ENCODE assay signal across 30 mouse cellular contexts in the genomic region with DNA sequence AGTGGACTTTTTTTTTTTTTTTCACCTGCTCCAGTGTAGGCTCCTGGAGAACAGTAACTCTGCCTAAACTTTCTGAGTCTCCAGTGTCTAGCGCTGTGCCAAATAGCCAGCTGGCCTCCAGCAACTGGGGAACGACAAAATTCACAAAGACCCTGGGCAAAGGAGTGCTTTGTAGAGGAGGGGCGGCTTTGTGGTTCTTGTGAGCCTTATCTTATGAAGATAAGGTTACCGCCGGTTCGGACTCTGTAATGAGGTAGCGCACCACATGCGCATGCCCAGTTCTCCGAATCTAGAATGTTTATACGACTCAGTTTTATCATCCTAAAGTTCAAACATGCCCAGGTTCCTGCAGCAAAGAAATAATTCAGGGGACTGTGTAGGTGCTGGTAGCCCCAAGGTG.
DNase-seq lines count a peak whose midpoint lies in the region; ATAC-seq and TF ChIP-seq lines count a peak whose summit lies in the region.
"Had no signal": no experiment of that assay in that cellular context is flagged by ENCODE, and none has a peak within 500 bp of the region (broad histone marks: within the 10 kb centered on the region; RNA-seq: fewer than 3 reads in every experiment).

No protein-coding gene starts in this region.

- H3K9me3 ChIP-seq in heart, embryonic 12.5 days (replicated peaks): peaks cover 9% of the 10 kb centered on the region; the same call in 1 of the 2 replicates
- H3K9me3 ChIP-seq in heart, postnatal 0 days (replicated peaks; ENCODE audit: control insufficient read depth, low read length): no peaks in the 10 kb centered on the region
- no peaks in the 10 kb centered on the region for H3K9me3 ChIP-seq in intestine, embryonic 15.5 days
- H3K9me3 ChIP-seq in stomach, embryonic 14.5 days (ENCODE audit: control insufficient read depth, low read depth, low read length): no peaks in the 10 kb centered on the region
- H3K9me3 ChIP-seq in forebrain, embryonic 16.5 days (ENCODE audit: control insufficient read depth, low read length): no peaks in the 10 kb centered on the region
- H3K9me3 ChIP-seq: embryonic facial prominence, embryonic 10.5 days; embryonic facial prominence, embryonic 15.5 days; forebrain, embryonic 13.5 days; hindbrain, embryonic 13.5 days; kidney, embryonic 15.5 days; liver, embryonic 15.5 days; neural tube, embryonic 15.5 days had no signal

- H3K4me3 ChIP-seq in heart, embryonic 12.5 days: peak overlapping the region; percentile 21
- H3K4me3 ChIP-seq in heart, postnatal 0 days (ENCODE audit: low read depth, low read length): peak overlapping the region; percentile 31
- no peak overlapping the region for H3K4me3 ChIP-seq in intestine, embryonic 15.5 days (replicated peaks)
- H3K4me3 ChIP-seq in stomach, embryonic 14.5 days (ENCODE audit: low read depth, low read length): no peak overlapping the region
- H3K4me3 ChIP-seq in forebrain, embryonic 16.5 days (replicated peaks; ENCODE audit: low read length): no peak overlapping the region
- H3K4me3 ChIP-seq: embryonic facial prominence, embryonic 10.5 days; embryonic facial prominence, embryonic 15.5 days; forebrain, embryonic 13.5 days; hindbrain, embryonic 13.5 days; kidney, embryonic 15.5 days; left cerebral cortex, adult 2 months; limb, embryonic 12.5 days; liver, embryonic 15.5 days; neural tube, embryonic 15.5 days had no signal

- H3K9ac ChIP-seq in heart, embryonic 12.5 days: no peak overlapping the region
- no peak overlapping the region for H3K9ac ChIP-seq in heart, postnatal 0 days (replicated peaks; ENCODE audit: low read depth, low read length)
- H3K9ac ChIP-seq in intestine, embryonic 15.5 days: no peak overlapping the region
- no peak overlapping the region for H3K9ac ChIP-seq in stomach, embryonic 14.5 days (replicated peaks; ENCODE audit: low read depth, low read length)
- no peak overlapping the region for H3K9ac ChIP-seq in forebrain, embryonic 16.5 days (replicated peaks; ENCODE audit: low read depth, low read length)
- H3K9ac ChIP-seq: embryonic facial prominence, embryonic 15.5 days; forebrain, embryonic 13.5 days; hindbrain, embryonic 13.5 days; kidney, embryonic 15.5 days; limb, embryonic 12.5 days; liver, embryonic 15.5 days; neural tube, embryonic 15.5 days had no signal

- H3K36me3 ChIP-seq in heart, embryonic 12.5 days: peaks cover 10% of the 10 kb centered on the region
- 0 out of 2 replicates have a peak, but pooled peaks cover 6% of the 10 kb centered on the region for H3K36me3 ChIP-seq in heart, postnatal 0 days (replicated peaks; ENCODE audit: control insufficient read depth, insufficient read depth, low read length)
- no peaks in the 10 kb centered on the region for H3K36me3 ChIP-seq in intestine, embryonic 15.5 days
- H3K36me3 ChIP-seq in stomach, embryonic 14.5 days (ENCODE audit: control insufficient read depth, insufficient read depth, low read length): no peaks in the 10 kb centered on the region
- H3K36me3 ChIP-seq in forebrain, embryonic 16.5 days (ENCODE audit: control insufficient read depth, insufficient read depth): no peaks in the 10 kb centered on the region
- H3K36me3 ChIP-seq: embryonic facial prominence, embryonic 10.5 days; embryonic facial prominence, embryonic 15.5 days; hindbrain, embryonic 13.5 days; kidney, embryonic 15.5 days; limb, embryonic 12.5 days; liver, embryonic 15.5 days; neural tube, embryonic 15.5 days had no signal

- no peak for TF ChIP-seq EP300 in heart, postnatal 0 days (IDR thresholded peaks at IDR 0.05; ENCODE audit: low read depth)

- DNase-seq in heart, adult 8-10 months (ENCODE audit: low spot score): no peak
- no peak for DNase-seq in heart, postnatal 0 days (ENCODE audit: low spot score)
- DNase-seq in heart, postnatal 14 days: no peak
- DNase-seq in thymus, postnatal 0 days (ENCODE audit: low spot score): no peak
- DNase-seq: adrenal gland, postnatal 10 days; cerebellum, adult 8-10 months; cerebellum, postnatal 25 days; gastrocnemius, postnatal 14 days; kidney, adult 18-20 months; kidney, postnatal 25 days; midbrain, embryonic 14.5 days; retina, postnatal 1 day; right cerebral cortex, postnatal 14 days; thymus, postnatal 14 days had no signal

- H3K4me1 ChIP-seq in heart, embryonic 12.5 days (replicated peaks): peaks cover 20% of the 10 kb centered on the region
- peaks cover 7% of the 10 kb centered on the region; the same call in 1 of the 2 replicates for H3K4me1 ChIP-seq in heart, postnatal 0 days (ENCODE audit: control insufficient read depth, insufficient read depth)
- H3K4me1 ChIP-seq in intestine, embryonic 15.5 days (replicated peaks): peaks cover 4% of the 10 kb centered on the region; the same call in 1 of the 2 replicates
- H3K4me1 ChIP-seq in stomach, embryonic 14.5 days (ENCODE audit: control insufficient read depth, insufficient read depth, low read length): no peaks in the 10 kb centered on the region
- H3K4me1 ChIP-seq in forebrain, embryonic 16.5 days (replicated peaks; ENCODE audit: control insufficient read depth, insufficient read depth, low read length): peaks cover 5% of the 10 kb centered on the region; the same call in 1 of the 2 replicates
- H3K4me1 ChIP-seq: embryonic facial prominence, embryonic 15.5 days; forebrain, embryonic 13.5 days; hindbrain, embryonic 13.5 days; liver, embryonic 15.5 days had no signal

- no peak for ATAC-seq in heart, embryonic 12.5 days (ENCODE audit: insufficient number of reproducible peaks, low FRiP score)
- no peak for ATAC-seq in heart, postnatal 0 days (ENCODE audit: insufficient read depth, low read depth)
- no peak for ATAC-seq in intestine, embryonic 15.5 days
- peak; percentile 61; the same call in 1 of the 2 replicates for ATAC-seq in stomach, embryonic 14.5 days (ENCODE audit: insufficient number of reproducible peaks, insufficient read depth, low FRiP score, low read depth)
- no peak for ATAC-seq in forebrain, embryonic 16.5 days
- ATAC-seq: forebrain, embryonic 13.5 days; lung, postnatal 0 days; Patski had no signal

- H3K27me3 ChIP-seq in heart, embryonic 12.5 days (replicated peaks): no peaks in the 10 kb centered on the region
- no peaks in the 10 kb centered on the region for H3K27me3 ChIP-seq in heart, postnatal 0 days (ENCODE audit: control insufficient read depth, insufficient read depth, low read length)
- H3K27me3 ChIP-seq in intestine, embryonic 15.5 days (replicated peaks): no peaks in the 10 kb centered on the region
- no peaks in the 10 kb centered on the region for H3K27me3 ChIP-seq in stomach, embryonic 14.5 days (ENCODE audit: control insufficient read depth, insufficient read depth, low read length)
- H3K27me3 ChIP-seq in forebrain, embryonic 16.5 days (replicated peaks; ENCODE audit: control insufficient read depth, insufficient read depth, low read length): no peaks in the 10 kb centered on the region
- H3K27me3 ChIP-seq: embryonic facial prominence, embryonic 15.5 days; forebrain, embryonic 13.5 days; hindbrain, embryonic 13.5 days; kidney, embryonic 15.5 days; limb, embryonic 12.5 days; liver, embryonic 15.5 days; neural tube, embryonic 15.5 days; Patski had no signal

- intact Hi-C loops in heart, postnatal 14 days (cut with DNase I): no loop called here

- 17% methylated on average over 10 of the region's 10 CpGs for WGBS in heart, embryonic 12.5 days
- WGBS in heart, postnatal 0 days: 27% methylated on average over 10 of the region's 10 CpGs
- 54% methylated on average over 10 of the region's 10 CpGs for WGBS in intestine, embryonic 15.5 days
- 50% methylated on average over 10 of the region's 10 CpGs for WGBS in stomach, embryonic 14.5 days
- WGBS in forebrain, embryonic 16.5 days: 88% methylated on average over 10 of the region's 10 CpGs

- peak overlapping the region; percentile 47 for H3K4me2 ChIP-seq in heart, embryonic 12.5 days
- peak overlapping the region; percentile 54 for H3K4me2 ChIP-seq in heart, postnatal 0 days (ENCODE audit: low read depth, low read length)
- H3K4me2 ChIP-seq in intestine, embryonic 15.5 days (replicated peaks): peak overlapping the region; percentile 34; the same call in 1 of the 2 replicates
- H3K4me2 ChIP-seq in stomach, embryonic 14.5 days (replicated peaks; ENCODE audit: low read depth, low read length): no peak overlapping the region
- no peak overlapping the region for H3K4me2 ChIP-seq in forebrain, embryonic 16.5 days (ENCODE audit: low read length)
- H3K4me2 ChIP-seq: embryonic facial prominence, embryonic 15.5 days; forebrain, embryonic 13.5 days; hindbrain, embryonic 13.5 days; kidney, embryonic 15.5 days; limb, embryonic 12.5 days; liver, embryonic 15.5 days; neural tube, embryonic 15.5 days had no signal

- no peak for TF ChIP-seq CTCF in heart, postnatal 0 days (IDR thresholded peaks at IDR 0.05; ENCODE audit: low read depth)

- peak overlapping the region; percentile 1; the same call in 1 of the 2 replicates for H3K27ac ChIP-seq in heart, embryonic 12.5 days (ENCODE audit: poor library complexity, severe bottlenecking)
- H3K27ac ChIP-seq in heart, postnatal 0 days (ENCODE audit: low read depth): no peak overlapping the region
- no peak overlapping the region for H3K27ac ChIP-seq in intestine, embryonic 15.5 days
- no peak overlapping the region for H3K27ac ChIP-seq in stomach, embryonic 14.5 days (ENCODE audit: low read length)
- H3K27ac ChIP-seq in forebrain, embryonic 16.5 days (ENCODE audit: low read length): no peak overlapping the region
- H3K27ac ChIP-seq: embryonic facial prominence, embryonic 10.5 days; embryonic facial prominence, embryonic 15.5 days; forebrain, embryonic 13.5 days; hindbrain, embryonic 13.5 days; kidney, embryonic 15.5 days; left cerebral cortex, adult 2 months; limb, embryonic 12.5 days; liver, embryonic 15.5 days; macrophage; neural tube, embryonic 15.5 days had no signal

Comparison
In these comparisons a context has a peak if more than half of its experiments do, and no peak if none do; other contexts are left out.
1. H3K4me2 ChIP-seq: peak in heart, embryonic 12.5 days (single experiment), heart, postnatal 0 days (single experiment) and intestine, embryonic 15.5 days (single experiment); none in stomach, embryonic 14.5 days (single experiment) and forebrain, embryonic 16.5 days (single experiment).
2. H3K4me3 ChIP-seq: peak in heart, embryonic 12.5 days (single experiment) and heart, postnatal 0 days (single experiment); none in intestine, embryonic 15.5 days (single experiment), stomach, embryonic 14.5 days (single experiment) and forebrain, embryonic 16.5 days (single experiment).